Mouse (Mus musculus): ENCODE measurements at regions not wholly inside any gene's neighbourhood (a gene's known extent, or its start where the extent isn't known, plus 50 kb on each side); places are given as distances from the start of the nearest gene placed in this dataset.

DNA sequence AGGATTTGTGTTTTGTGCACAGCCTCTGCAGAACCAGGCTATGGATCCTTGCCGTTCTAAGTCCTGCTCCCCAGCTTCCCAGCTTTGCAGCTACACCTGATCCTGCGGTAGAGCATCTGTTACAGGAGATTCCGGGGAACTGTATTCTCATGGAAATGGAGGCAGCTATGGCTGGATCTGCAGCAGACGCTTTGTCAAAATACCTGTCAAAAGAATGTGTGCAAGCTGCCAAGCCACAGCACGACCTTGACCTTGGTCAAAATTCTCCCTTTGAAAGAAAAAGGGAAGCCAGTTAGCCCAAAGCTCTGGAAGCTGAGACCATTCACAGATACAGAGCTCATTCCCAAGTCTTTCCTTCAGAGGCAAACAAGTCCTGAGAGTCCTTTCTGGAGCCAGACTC, 255.3 kb downstream of the Med13l start:
- no peak for DNase-seq

DNA sequence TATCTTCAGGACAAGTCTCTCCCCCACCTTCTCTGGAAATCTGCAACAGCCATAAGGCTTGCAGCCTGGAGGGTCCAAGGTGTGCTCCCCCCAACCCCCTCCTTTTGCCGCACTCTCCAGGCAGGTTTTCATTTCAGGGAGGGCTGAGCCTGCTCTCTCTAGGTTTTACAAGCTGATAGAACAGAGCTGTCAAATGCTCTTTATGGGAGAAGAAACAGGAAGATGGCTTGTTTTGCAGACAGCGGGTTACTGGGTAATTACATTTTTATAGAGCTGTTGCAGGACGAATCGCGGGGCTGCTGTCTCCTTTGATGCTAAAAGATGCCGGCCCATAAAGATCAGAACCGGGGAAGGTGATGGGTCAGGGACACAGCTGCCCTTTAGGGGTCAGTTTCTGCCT, 257.8 kb downstream of the Med13l start:
- no peak for DNase-seq

DNA sequence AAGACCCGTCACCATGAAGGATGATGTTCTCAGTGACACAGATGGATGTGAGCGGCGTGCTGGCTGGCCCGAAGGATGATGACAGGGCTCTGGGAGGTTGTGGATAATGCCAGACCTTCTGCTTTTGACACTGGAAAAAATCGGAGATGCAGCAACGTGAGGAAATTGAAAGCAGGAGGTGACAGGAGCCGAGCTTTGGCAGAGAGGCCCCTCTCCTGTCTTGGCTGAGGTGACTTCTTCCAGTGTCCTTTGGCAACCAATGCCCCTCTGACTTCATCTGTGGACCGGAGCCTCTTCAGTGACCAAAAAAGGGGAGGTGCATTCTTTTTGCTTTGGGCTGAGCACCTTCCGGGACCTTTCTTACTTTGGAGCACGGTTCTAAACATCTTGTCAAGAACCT, 264.3 kb downstream of the Med13l start:
- no peak for DNase-seq

DNA sequence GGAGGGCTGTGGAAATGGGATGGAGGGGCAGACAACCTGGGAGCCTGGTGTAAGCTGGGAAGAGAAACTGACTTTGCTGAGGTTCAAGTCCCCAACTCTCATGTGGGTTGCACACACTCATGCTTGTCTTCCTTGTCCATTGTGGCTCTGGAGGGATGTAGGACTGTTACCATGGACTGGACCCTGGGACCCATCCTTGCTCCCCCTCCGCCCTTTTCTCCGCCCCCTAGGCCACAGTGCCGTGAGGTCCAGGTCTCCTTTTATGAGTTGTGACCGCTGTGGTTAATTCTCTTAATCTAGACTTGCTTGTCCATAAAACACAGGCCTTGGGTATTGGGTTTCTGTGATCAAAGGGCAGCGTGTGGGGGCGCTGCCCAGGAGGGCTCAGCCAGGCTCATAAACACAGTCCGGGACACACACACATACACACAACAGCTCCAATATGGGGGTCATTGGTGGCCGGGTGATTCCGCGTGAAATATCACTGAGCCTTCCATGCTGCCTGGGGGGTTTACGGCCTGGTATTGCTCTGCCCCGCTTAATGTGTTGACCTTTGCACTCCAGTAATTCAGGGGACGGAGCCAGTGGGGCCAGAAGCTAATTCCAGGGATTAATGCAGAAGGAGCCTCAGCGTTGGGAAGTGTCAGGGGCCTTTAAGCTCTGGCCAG, 268.7 kb downstream of the Med13l start:
- DNase-seq, result no peak

DNA sequence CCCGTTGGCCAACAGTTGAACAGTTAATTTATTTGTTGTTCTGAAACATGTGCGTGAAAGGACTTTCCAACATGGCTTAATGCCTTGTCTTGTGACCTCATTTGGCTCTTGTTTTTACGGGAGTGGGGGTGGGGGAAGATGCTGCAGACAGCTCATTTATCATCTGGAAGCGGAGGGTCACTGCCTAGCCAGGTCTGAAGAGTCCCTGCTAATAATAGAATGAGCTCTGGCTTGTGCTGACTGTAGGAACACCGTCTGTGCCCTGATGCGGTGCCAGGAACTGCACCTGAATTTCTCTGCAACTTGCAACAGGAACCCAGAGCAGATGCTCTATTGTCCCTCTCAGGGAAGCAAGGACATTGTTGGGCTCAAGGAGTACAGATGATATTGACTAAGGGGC, 272.2 kb downstream of the Med13l start:
- no peak for DNase-seq

DNA sequence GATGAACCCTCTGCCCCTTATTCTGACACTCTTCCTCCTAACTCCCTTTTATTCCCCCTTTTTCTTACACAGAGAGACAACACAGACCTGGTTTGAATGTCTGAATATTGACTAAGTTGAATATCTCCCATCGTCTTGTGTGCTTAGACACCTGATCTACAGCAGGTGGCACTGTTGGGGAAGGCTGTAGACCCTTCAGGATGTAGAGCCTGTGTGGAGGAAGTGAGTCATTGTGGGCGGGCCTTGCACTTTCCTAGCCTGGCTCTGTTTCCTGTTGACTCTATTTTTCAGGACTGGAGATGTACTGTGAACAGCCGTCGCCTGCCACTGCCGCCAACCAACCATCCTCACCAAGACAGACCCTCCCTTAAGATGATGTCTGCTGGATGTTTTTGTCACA, 273.6 kb downstream of the Med13l start:
- DNase-seq, result no peak

GRCm38 (mm10) chr5:118837001-118837400, 276.5 kb downstream of the Med13l start:
- no peak for DNase-seq

DNA sequence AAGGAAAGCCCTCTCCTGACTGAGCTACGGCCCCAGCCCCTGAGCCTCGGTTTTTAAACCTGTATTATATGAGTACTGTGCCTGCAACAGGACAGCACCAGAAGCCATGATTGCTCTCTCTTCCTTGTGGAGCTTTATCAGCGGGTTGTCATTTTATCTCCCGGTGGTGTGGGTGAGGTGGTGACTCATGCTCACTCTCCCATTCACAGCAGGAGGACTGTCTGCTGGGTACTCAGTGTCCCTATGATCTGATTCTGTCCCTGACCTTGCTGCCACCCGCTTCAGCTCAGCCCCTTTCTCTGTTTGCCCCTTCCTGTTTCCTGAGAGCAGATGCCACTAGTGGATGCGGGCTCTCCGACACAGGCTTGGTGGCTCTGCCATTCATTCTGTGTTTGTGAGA, 277.9 kb downstream of the Med13l start:
- DNase-seq, result no peak

- DNase-seq, result no peak
Observed at GRCm38 (mm10) chr5:118839916-118840315, 279.4 kb downstream of the Med13l start.

- DNase-seq, result no peak
Observed at GRCm38 (mm10) chr5:118841210-118842016, 280.9 kb downstream of the Med13l start.

GRCm38 (mm10) chr5:118842017-118842396, 281.5 kb downstream of the Med13l start:
- no peak for DNase-seq

DNA sequence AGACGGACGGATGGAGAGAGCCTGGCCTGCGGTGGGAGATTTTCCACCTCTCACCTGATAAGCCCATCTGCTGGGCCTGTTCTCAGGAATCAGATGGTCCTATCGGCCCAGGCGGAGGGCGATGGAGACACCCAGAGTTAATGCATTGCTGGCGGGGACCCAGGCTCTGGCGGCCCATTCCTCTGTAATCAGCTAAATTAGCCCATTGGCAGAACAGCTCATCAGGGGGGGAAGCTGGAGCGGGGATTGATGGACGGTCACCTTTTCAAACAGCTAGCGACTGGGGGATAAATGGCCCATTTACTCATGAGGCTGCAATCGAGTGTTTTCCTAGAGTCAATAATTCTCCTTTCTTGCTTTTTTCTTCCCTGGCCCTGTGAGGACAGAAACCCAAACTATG, 296.5 kb downstream of the Med13l start:
- DNase-seq, result no peak

DNA sequence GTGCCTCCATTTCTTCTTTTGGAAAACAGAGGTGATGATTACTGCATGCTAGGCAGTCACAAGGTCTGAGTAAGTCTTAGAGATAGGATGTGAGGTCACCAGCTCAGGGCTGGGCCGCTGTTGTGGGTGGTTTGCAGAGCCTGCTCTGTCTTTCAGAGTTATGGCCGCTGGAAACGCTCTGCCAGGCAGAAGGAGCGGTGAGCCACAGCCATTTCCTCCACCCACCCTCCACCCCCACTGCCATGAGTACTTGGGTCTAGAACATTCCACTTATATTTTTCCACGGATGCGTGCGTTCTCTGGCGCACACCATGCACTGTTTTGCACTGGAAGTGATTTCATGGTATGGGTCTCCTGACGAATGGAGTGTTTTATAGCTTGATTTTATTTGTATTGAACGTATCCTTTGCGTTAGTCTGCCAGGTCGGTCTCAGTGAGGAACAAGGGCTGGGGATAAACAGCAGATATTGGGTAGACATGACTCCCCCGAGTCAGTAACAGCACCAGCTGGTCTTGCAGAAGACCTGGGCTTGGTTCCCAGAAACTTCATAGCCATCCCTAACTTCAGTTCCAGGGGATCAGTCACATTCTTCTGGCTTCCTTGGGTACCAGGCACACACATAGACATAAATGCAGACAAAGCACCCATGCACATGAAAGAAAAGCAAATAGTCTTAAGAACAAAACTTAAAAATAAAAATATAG, 300.8 kb downstream of the Med13l start:
- DNase-seq, result no peak

DNA sequence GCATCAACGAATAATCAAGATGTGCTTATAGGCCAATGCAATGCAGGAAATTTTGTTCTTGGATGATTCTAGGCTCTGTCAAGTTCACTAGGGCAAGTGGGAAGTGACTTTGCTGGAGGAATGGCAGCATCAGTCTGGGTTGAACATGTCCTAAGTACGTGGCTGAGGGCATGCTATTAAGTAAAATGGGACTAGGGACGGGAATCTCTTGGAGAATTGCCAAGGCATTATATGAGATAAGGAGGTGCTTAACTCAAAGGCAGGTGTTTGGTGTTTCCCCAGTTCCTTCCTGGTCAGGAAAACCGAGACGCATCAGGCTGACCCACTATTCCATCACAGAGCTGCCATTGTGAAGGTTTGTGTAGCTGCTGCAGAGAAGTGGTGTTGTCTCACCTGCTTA, 307.0 kb downstream of the Med13l start:
- DNase-seq, result no peak

DNA sequence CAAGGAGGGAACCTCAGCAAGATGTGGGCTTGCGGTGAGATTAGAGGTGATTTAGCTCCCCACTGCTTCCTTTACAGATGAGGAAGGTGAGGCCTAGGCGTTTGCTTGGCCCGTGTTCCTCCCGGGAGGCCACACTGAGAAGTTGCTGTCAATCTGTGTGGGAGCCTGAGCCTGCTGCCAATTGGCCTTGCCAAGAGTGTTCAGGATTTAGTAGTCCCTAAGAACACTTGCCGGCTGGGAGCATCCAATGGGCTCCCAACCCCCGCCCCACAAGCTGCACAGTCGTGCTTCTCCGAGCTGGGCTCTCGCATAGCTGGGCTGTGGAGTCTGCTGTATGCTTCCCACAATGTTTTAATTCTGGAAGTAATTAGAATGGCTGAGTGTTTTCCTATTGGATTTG, 308.9 kb downstream of the Med13l start:
- DNase-seq, result no peak

DNA sequence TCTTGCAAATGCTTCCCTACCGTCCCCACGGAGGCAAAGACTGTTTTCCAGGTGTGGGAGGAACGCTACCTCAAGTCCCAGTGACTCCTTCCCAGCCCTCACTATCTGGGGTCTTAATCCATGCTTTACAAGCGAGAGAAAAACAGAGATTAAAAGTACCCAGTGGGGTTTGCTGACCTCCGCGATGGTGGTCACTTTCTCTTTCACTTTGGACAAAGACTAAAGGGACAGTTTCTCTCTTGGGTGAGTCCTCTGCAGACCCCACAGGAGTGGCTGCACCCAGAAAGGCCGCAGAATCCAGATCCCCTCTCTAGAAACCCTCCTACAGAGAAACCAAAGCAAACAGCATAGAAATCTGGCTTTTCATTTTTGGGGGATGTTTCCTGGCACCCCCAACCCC, 313.4 kb downstream of the Med13l start:
- DNase-seq, result no peak

DNA sequence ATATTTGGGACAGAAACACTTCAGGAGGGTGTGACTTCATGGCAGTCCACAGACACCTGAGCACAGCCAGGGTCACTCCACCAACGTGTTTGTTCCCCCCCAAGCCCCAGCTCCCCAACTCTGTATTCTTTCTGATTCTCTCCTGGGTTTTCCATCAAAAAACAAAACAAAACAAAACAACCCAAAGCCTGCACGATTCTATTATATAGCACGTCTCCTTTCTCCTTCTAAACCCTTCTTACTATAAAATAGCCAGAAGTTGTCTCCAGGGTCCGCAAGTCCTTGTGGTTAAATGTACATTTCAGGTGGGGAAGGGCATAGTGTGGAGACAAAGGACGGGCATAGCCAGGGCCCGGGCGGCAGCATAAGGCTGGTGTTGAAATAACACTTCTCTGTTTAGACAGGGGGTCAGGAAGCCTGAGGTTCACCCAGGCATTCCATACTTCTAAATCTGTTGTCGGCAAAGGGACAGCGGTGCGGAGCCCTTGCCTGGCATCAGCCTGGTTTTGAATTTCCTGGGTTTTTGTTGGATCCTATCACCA, 314.7 kb downstream of the Med13l start:
- no peak for DNase-seq

- no peak for DNase-seq
Observed at GRCm38 (mm10) chr5:118876586-118877312, 316.3 kb downstream of the Med13l start.

GRCm38 (mm10) chr5:118877313-118877669, 316.8 kb downstream of the Med13l start:
- DNase-seq, result peak; percentile 16

- no peak for DNase-seq
Observed at GRCm38 (mm10) chr5:118877831-118878230, 317.4 kb downstream of the Med13l start.

- DNase-seq, result no peak
Observed at GRCm38 (mm10) chr5:118878722-118879121, 318.2 kb downstream of the Med13l start.

GRCm38 (mm10) chr5:118879808-118880478, 319.5 kb downstream of the Med13l start:
- DNase-seq, result peak; percentile 90

GRCm38 (mm10) chr5:118880546-118880945, 320.1 kb downstream of the Med13l start:
- DNase-seq, result no peak
